ENCODE assay signal across 28 mouse cellular contexts in genomic region chr1:192864440-192864839, GRCm38 (mm10). TPM values are rescaled to one million over a fixed set of nuclear protein-coding genes. Genes with fewer than 3 reads are reported as not detected.
"Had no signal": no experiment of that assay in that cellular context is flagged by ENCODE, and none has a peak within 500 bp of the region (broad histone marks: within the 10 kb centered on the region; RNA-seq: fewer than 3 reads in every experiment).

No protein-coding gene starts in this region.

- H3K4me2 ChIP-seq: heart, embryonic 12.5 days; hindbrain, embryonic 12.5 days; hindbrain, embryonic 14.5 days; intestine, embryonic 15.5 days; limb, embryonic 13.5 days; limb, embryonic 15.5 days; liver, embryonic 11.5 days had no signal

- H3K27ac ChIP-seq: heart, embryonic 10.5 days; hindbrain, embryonic 10.5 days; hindbrain, embryonic 12.5 days; hindbrain, embryonic 14.5 days; intestine, embryonic 15.5 days; layer of hippocampus, adult 2 months; limb, embryonic 13.5 days; limb, embryonic 15.5 days; liver, embryonic 14.5 days had no signal

- H3K9ac ChIP-seq: heart, embryonic 12.5 days; hindbrain, embryonic 12.5 days; hindbrain, embryonic 14.5 days; intestine, embryonic 15.5 days; limb, embryonic 13.5 days; limb, embryonic 15.5 days; liver, embryonic 14.5 days had no signal

- ATAC-seq: hindbrain, embryonic 16.5 days; inflammation-experienced regulatory T-cells, adult 6 months; intestine, embryonic 15.5 days; intestine, postnatal 0 days had no signal

- H3K9me3 ChIP-seq: heart, embryonic 10.5 days; heart, embryonic 12.5 days; hindbrain, embryonic 10.5 days; hindbrain, embryonic 12.5 days; intestine, embryonic 15.5 days; limb, embryonic 13.5 days; limb, embryonic 15.5 days had no signal

- DNase-seq: gastrocnemius, postnatal 14 days; gastrocnemius, postnatal 36 days; heart, adult 18-20 months; heart, postnatal 10 days; heart, postnatal 4 days; kidney, adult 18-20 months; kidney, adult 8-10 months; kidney, postnatal 10 days; kidney, postnatal 25 days; kidney, postnatal 4 days; layer of hippocampus, adult 9-11 months; layer of hippocampus, postnatal 36 days; left cerebral cortex, postnatal 4 days had no signal

- H3K4me3 ChIP-seq: heart, embryonic 10.5 days; heart, embryonic 12.5 days; hindbrain, embryonic 10.5 days; hindbrain, embryonic 12.5 days; intestine, embryonic 15.5 days; layer of hippocampus, adult 2 months; limb, embryonic 13.5 days; limb, embryonic 15.5 days had no signal

- H3K27me3 ChIP-seq: heart, embryonic 12.5 days; hindbrain, embryonic 12.5 days; intestine, embryonic 15.5 days; limb, embryonic 13.5 days; limb, embryonic 15.5 days had no signal

- H3K4me1 ChIP-seq: hindbrain, embryonic 10.5 days had no signal

- H3K36me3 ChIP-seq: heart, embryonic 10.5 days; heart, embryonic 12.5 days; hindbrain, embryonic 10.5 days; hindbrain, embryonic 12.5 days; intestine, embryonic 15.5 days; limb, embryonic 13.5 days; limb, embryonic 15.5 days had no signal

RNA-seq across cellular contexts. Expression of gene Sertad4, which starts 8.9 kb away (rescaled TPM):
- total RNA-seq: granulocyte monocyte progenitor cell, adult 5-6 weeks had no signal
- polyA plus RNA-seq: inflammation-experienced regulatory T-cells, adult 6 months had no signal
